Mouse (Mus musculus): Measurements from ENCODE around the gene P3h4.
"Not testable (repeated sequence)": the region's sequence is repeated elsewhere in the genome, so short reads cannot be mapped to it uniquely, and the experiment has no call there.

Gene P3h4

DNA sequence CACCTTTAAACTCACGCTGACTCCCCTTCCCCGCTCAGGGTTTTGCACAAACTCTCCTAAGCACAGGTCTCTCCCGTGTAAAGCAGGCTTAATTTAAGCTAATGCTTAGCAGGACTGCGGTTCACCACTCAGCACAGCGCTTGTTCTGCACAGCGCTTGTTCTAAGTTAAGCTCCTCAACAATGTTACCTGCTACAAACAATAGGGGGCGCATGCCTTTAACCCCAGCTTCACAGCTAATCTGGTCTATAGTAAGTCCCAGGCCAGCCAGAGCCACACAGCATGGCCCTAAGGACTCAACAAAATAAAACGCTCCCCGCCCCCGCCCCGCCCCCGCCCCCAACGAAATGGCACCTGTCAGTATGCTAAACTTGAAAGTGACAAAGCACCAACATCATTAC, 53.6 kb downstream of the P3h4 start:
- not testable (repeated sequence) for DNase-seq (ENCODE audit: low spot score)

DNA sequence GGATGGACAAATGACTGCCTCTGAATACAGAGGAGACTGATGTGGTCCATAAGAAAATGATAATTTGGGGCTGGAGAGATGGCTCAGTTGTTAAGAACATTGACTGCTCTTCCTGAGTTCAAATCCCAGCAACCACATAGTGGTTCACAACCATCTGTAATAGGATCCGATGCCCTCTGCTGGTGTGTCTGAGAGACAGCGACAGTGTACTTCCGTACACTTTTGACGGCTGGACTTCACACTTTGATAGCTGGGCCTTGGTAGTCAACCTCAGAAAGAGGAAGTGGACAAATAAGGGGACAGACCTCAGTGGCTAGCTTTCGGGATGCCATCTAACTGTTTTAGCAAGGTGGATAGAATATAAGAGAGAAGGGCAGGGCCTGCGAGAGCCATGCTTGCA, 54.5 kb downstream of the P3h4 start:
- DNase-seq (ENCODE audit: low spot score), result no peak
